Mouse (Mus musculus) C2C12 (cell line): Measurements from ENCODE around the gene Rnase11. TPM values are rescaled to one million over a fixed set of nuclear protein-coding genes. Genes with fewer than 3 reads are reported as not detected.
"Not testable (repeated sequence)": the region's sequence is repeated elsewhere in the genome, so short reads cannot be mapped to it uniquely, and the experiment has no call there.

Experiments
- H3K27me3 ChIP-seq: one replicate; pipeline ENCODE4 v1.6.1; 2011; ENCODE audit not compliant: control insufficient read depth, insufficient read depth, insufficient read length
- H3K36me3 ChIP-seq: one replicate; pipeline ENCODE4 v1.6.1; 2011; ENCODE audit not compliant: control insufficient read depth, insufficient read depth
- H3K4me3 ChIP-seq: one replicate; pipeline ENCODE4 v1.5.1; 2011; ENCODE audit warnings: mild to moderate bottlenecking, control low read depth; ENCODE audit not compliant: poor library complexity, insufficient read depth, severe bottlenecking
- H3K79me2 ChIP-seq: one replicate; pipeline ENCODE4 v1.6.1; 2011; ENCODE audit not compliant: control insufficient read depth, insufficient read depth
- H3K79me3 ChIP-seq: one replicate; pipeline ENCODE4 v1.6.1; 2011; ENCODE audit warnings: low read depth, control low read depth
- H3ac ChIP-seq: one replicate; pipeline ENCODE3; 2011; ENCODE audit warnings: low read depth; ENCODE audit not compliant: control insufficient read depth, insufficient read length
- CEBPB ChIP-seq: IDR thresholded peaks from one replicate; pipeline ENCODE4 v1.6.1; 2011; ENCODE audit warnings: low read depth, mild to moderate bottlenecking, control low read depth, moderate library complexity
- CTCF ChIP-seq: IDR thresholded peaks from one replicate; pipeline ENCODE4 v1.5.1; 2011; ENCODE audit not compliant: control insufficient read depth, insufficient read depth, insufficient read length
- FOSL1 ChIP-seq: IDR thresholded peaks from one replicate; pipeline ENCODE4 v1.8.0; 2011; ENCODE audit warnings: mild to moderate bottlenecking, low read length; ENCODE audit not compliant: poor library complexity, insufficient read depth, severe bottlenecking
- MAX ChIP-seq: IDR thresholded peaks from one replicate; pipeline ENCODE4 v1.6.1; 2011; ENCODE audit warnings: mild to moderate bottlenecking, control low read depth
- MYOD1 ChIP-seq: IDR thresholded peaks from one replicate; pipeline ENCODE4 v1.6.1; 2011; ENCODE audit warnings: low read depth; ENCODE audit not compliant: control insufficient read depth, insufficient read length
- MYOG ChIP-seq: IDR thresholded peaks from one replicate; pipeline ENCODE4 v1.6.1; 2011; ENCODE audit not compliant: control insufficient read depth, insufficient read length; ENCODE audit errors: extremely low read depth
- USF1 ChIP-seq: IDR thresholded peaks from one replicate; pipeline ENCODE4 v1.6.1; 2011; ENCODE audit warnings: low read depth, mild to moderate bottlenecking, control low read depth, moderate library complexity
- polyA plus RNA-seq: library from polyadenylated mRNA; unstranded; fragments of >200 nt; fragmentation: generic; extraction: Trizol; gene quantifications from one replicate; pipeline ENCODE4 v1.2.1, GENCODE M21; 2012; ENCODE audit warnings: missing spikeins

The Rnase11 gene
- polyA plus RNA-seq, 1 experiment: not detected

DNA sequence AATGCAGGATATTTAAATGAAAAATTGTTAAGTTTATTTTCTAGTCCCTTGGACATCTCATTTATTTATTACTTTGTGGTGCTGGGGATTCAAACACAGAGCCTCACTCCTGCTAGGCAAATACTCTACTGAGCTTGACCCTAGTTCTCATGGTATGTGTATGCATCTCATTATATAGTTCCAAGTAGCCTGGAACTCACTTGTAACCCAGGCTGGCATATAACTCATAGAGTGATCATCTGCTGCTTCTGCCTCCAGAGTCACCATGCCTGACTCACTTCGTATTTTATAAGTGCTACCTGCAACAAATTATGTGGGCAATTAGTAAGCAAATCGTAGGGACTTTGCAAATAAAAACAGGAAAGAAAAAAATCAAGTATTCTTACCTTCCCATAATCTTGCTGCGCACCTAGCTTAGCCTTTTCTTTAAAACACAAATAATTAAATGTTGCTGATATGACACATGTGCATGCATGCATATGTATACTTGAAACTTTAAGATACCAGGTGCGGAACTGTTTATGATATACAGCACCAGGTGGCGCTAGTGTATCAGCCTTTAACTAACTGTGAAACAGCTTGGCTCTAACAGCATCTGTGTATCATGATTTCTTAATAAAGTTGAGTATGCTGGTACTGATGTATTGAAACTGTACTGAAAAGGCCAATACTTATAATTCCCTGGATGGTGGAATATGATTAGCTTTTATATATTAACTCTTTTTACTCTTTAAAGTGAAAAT, 23.4 kb downstream of the Rnase11 start:
- no peak overlapping the region for H3K4me3 ChIP-seq
- no peaks in the 10 kb centered on the region for H3K27me3 ChIP-seq
- no peaks in the 10 kb centered on the region for H3K36me3 ChIP-seq
- H3K79me3 ChIP-seq: no peaks in the 10 kb centered on the region
- H3ac ChIP-seq: no peak overlapping the region
- TF ChIP-seq USF1 (no peak), MYOG (no peak)
- no peaks in the 10 kb centered on the region for H3K79me2 ChIP-seq

DNA sequence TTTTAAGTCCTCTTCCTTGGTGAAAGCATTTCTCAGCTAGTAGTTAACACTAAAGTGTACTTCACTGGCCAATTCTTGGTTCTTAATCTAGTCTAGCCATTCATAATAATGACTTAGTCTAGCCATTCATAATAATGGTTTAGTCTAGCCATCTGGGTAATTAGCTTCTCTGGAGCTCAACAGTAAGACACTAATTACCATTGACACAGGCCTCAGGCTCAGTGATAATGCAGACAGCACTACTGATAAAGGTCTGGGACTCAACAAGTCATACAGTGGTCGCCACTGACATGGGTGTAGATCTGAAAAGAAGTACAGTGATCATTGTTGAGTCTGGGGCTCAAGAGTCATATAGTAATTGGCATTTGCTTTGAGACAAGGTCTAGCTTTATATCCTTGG, 25.1 kb downstream of the Rnase11 start:
- no peaks in the 10 kb centered on the region for H3K36me3 ChIP-seq
- no peaks in the 10 kb centered on the region for H3K79me2 ChIP-seq
- no peak overlapping the region for H3K4me3 ChIP-seq
- no peaks in the 10 kb centered on the region for H3K27me3 ChIP-seq
- H3K79me3 ChIP-seq: no peaks in the 10 kb centered on the region
- H3ac ChIP-seq: no peak overlapping the region
- no peak for TF ChIP-seq CEBPB
- no peak for TF ChIP-seq CTCF
- TF ChIP-seq FOSL1: no peak
- TF ChIP-seq USF1: no peak
- TF ChIP-seq MAX: no peak
- no peak for TF ChIP-seq MYOG
- TF ChIP-seq MYOD1: no peak

GRCm38 (mm10) chr14:51023457-51023856, 26.5 kb downstream of the Rnase11 start:
- TF ChIP-seq FOSL1 (no peak), CTCF (no peak), MYOG (no peak), USF1 (no peak), MYOD1 (no peak), CEBPB (no peak), MAX (no peak)
- Histone ChIP-seq H3K79me2 (no peaks in the 10 kb centered on the region), H3K27me3 (no peaks in the 10 kb centered on the region), H3K36me3 (no peaks in the 10 kb centered on the region), H3ac (no peak overlapping the region), H3K79me3 (no peaks in the 10 kb centered on the region), H3K4me3 (no peak overlapping the region)

GRCm38 (mm10) chr14:51017256-51017655, 32.7 kb downstream of the Rnase11 start:
- no peak overlapping the region for H3K4me3 ChIP-seq
- H3ac ChIP-seq: no peak overlapping the region
- H3K79me3 ChIP-seq: no peaks in the 10 kb centered on the region
- H3K27me3 ChIP-seq: no peaks in the 10 kb centered on the region
- no peaks in the 10 kb centered on the region for H3K36me3 ChIP-seq
- no peaks in the 10 kb centered on the region for H3K79me2 ChIP-seq
- TF ChIP-seq USF1: no peak
- TF ChIP-seq CEBPB: no peak

DNA sequence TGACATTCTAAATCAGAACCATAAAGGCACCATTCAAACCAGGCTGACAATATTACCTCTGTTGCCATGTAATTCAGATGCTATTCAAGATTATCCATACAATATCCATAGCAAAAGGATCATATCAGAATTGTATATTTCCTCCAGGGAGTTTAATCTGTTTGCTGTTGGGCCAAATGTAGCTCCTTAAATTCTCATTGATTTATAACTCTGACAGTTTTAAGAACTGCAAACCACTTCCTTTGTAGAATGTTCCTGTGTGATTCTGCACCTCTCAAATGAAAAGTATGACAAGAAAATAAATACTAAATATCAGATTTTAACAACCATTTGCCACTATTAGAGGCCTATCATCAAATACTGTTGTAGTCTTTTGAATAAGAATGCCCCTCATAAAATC, 34.2 kb downstream of the Rnase11 start:
- no peaks in the 10 kb centered on the region for H3K36me3 ChIP-seq
- no peaks in the 10 kb centered on the region for H3K79me3 ChIP-seq
- TF ChIP-seq MAX (no peak), FOSL1 (no peak), MYOD1 (no peak), MYOG (no peak), USF1 (no peak), CTCF (no peak), CEBPB (no peak)
- no peaks in the 10 kb centered on the region for H3K27me3 ChIP-seq
- H3K4me3 ChIP-seq: no peak overlapping the region
- H3ac ChIP-seq: no peak overlapping the region
- no peaks in the 10 kb centered on the region for H3K79me2 ChIP-seq

GRCm38 (mm10) chr14:51014724-51015123, 35.2 kb downstream of the Rnase11 start:
- not testable (repeated sequence) for H3K4me3 ChIP-seq, H3ac ChIP-seq, H3K27me3 ChIP-seq, H3K36me3 ChIP-seq, H3K79me3 ChIP-seq, H3K79me2 ChIP-seq
